Mouse (Mus musculus): ENCODE results near the gene Yeats2. TPM values are rescaled to one million over a fixed set of nuclear protein-coding genes. Genes with fewer than 3 reads are reported as not detected.

The Yeats2 gene
- polyA plus RNA-seq, 1 experiment, result not detected

DNA sequence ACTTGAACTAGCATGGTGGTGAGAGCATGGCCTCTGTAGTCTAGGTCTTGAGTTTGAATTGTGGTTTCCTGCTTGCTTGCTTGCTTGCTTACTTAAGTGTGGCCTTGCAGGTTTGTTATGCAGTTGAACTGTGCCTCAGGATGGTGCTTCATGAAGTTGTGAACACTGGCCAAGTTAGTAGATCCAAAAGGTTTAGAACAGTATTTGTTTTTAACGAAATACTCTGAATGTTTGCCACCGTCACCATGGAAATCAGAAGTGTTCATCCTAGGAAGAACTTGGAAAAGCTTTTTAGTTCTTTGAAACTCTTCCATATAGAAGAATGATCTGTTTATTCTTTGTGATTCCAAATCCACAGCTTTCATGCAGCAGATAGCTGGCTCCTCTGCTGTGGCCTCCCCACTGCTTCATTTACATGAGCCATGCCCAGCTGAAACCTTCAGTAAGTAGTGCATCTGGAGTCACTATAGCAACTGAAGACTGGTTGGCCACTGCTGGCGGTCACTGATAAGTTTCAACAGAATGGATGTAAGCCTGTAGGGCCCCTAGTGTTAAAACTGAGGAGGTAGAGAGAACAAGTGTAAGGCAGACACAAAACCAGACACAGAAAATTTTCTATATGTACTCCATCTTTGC lies 28.7 kb downstream of the Yeats2 start:
- Histone ChIP-seq H3K4me3 (ENCODE audit: insufficient read depth, low read depth, low read length) (no peak overlapping the region), H3K4me1 (ENCODE audit: control insufficient read depth, insufficient read depth, low read length) (no peaks in the 10 kb centered on the region), H3K27ac (ENCODE audit: insufficient read depth, low read depth, low read length) (no peak overlapping the region)
- 44% methylated on average over 3 of the region's 3 CpGs for WGBS
- TF ChIP-seq CTCF (IDR thresholded peaks at IDR 0.05; ENCODE audit: insufficient read depth, low read depth, low read length) (no peak), POLR2A (IDR thresholded peaks at IDR 0.05; ENCODE audit: insufficient read depth, low read depth, low read length) (no peak)

- TF ChIP-seq CTCF (IDR thresholded peaks at IDR 0.05; ENCODE audit: insufficient read depth, low read depth, low read length) (no peak), POLR2A (IDR thresholded peaks at IDR 0.05; ENCODE audit: insufficient read depth, low read depth, low read length) (no peak)
- Histone ChIP-seq H3K4me1 (ENCODE audit: control insufficient read depth, insufficient read depth, low read length) (0 out of 2 replicates have a peak, but pooled peaks cover 3% of the 10 kb centered on the region), H3K4me3 (ENCODE audit: insufficient read depth, low read depth, low read length) (no peak overlapping the region), H3K27ac (ENCODE audit: insufficient read depth, low read depth, low read length) (no peak overlapping the region)
- WGBS, result 78% methylated on average over 23 of the region's 23 CpGs
Observed at GRCm38 (mm10) chr16:20179406-20180175, 38.7 kb downstream of the Yeats2 start.

GRCm38 (mm10) chr16:20185368-20185767 lies 44.5 kb downstream of the Yeats2 start:
- WGBS, result 47% methylated on average over 2 of the region's 2 CpGs
- no peak overlapping the region for H3K27ac ChIP-seq (ENCODE audit: insufficient read depth, low read depth, low read length)
- H3K4me3 ChIP-seq (ENCODE audit: insufficient read depth, low read depth, low read length), result no peak overlapping the region
- H3K4me1 ChIP-seq (ENCODE audit: control insufficient read depth, insufficient read depth, low read length), result no peaks in the 10 kb centered on the region
- TF ChIP-seq POLR2A (IDR thresholded peaks at IDR 0.05; ENCODE audit: insufficient read depth, low read depth, low read length) (no peak), CTCF (IDR thresholded peaks at IDR 0.05; ENCODE audit: insufficient read depth, low read depth, low read length) (no peak)

GRCm38 (mm10) chr16:20191161-20191882 lies 50.5 kb downstream of the Yeats2 start:
- H3K4me1 ChIP-seq (ENCODE audit: control insufficient read depth, insufficient read depth, low read length), result no peaks in the 10 kb centered on the region
- 93% methylated on average over 3 of the region's 3 CpGs for WGBS
- H3K27ac ChIP-seq (ENCODE audit: insufficient read depth, low read depth, low read length), result no peak overlapping the region
- H3K4me3 ChIP-seq (ENCODE audit: insufficient read depth, low read depth, low read length), result no peak overlapping the region
- no peak for TF ChIP-seq CTCF (IDR thresholded peaks at IDR 0.05; ENCODE audit: insufficient read depth, low read depth, low read length)
- no peak for TF ChIP-seq POLR2A (IDR thresholded peaks at IDR 0.05; ENCODE audit: insufficient read depth, low read depth, low read length)

DNA sequence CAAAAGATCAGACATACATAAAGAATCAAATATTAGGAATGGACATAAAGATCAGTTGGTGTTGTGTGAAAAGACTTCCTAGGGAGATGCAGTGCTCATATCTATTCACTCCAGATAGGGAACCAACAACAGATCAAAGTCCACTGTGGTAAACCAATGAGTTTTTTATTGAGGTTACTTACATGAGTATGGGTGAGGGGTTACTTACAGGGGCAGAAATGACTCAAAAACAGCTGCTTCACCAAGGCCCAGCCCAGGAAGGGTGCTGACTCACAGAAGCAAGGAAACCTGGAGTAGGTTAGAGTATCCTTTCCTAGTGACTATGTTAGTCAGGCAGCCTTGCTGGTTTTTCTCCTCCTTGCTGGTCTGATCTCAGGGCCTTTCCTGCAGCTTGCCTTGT lies 51.2 kb downstream of the Yeats2 start:
- TF ChIP-seq CTCF (IDR thresholded peaks at IDR 0.05; ENCODE audit: insufficient read depth, low read depth, low read length), result no peak
- no peak for TF ChIP-seq POLR2A (IDR thresholded peaks at IDR 0.05; ENCODE audit: insufficient read depth, low read depth, low read length)

GRCm38 (mm10) chr16:20195546-20195945 lies 54.7 kb downstream of the Yeats2 start:
- 96% methylated on average over 3 of the region's 3 CpGs for WGBS
- TF ChIP-seq POLR2A (IDR thresholded peaks at IDR 0.05; ENCODE audit: insufficient read depth, low read depth, low read length) (no peak), CTCF (IDR thresholded peaks at IDR 0.05; ENCODE audit: insufficient read depth, low read depth, low read length) (no peak)
- Histone ChIP-seq H3K27ac (ENCODE audit: insufficient read depth, low read depth, low read length) (no peak overlapping the region), H3K4me3 (ENCODE audit: insufficient read depth, low read depth, low read length) (no peak overlapping the region), H3K4me1 (ENCODE audit: control insufficient read depth, insufficient read depth, low read length) (no peaks in the 10 kb centered on the region)

More for the DNA sequence above, 51.2 kb downstream of the Yeats2 start:
- Histone ChIP-seq H3K4me1 (ENCODE audit: control insufficient read depth, insufficient read depth, low read length) (no peaks in the 10 kb centered on the region), H3K27ac (ENCODE audit: insufficient read depth, low read depth, low read length) (no peak overlapping the region), H3K4me3 (ENCODE audit: insufficient read depth, low read depth, low read length) (no peak overlapping the region)

DNA sequence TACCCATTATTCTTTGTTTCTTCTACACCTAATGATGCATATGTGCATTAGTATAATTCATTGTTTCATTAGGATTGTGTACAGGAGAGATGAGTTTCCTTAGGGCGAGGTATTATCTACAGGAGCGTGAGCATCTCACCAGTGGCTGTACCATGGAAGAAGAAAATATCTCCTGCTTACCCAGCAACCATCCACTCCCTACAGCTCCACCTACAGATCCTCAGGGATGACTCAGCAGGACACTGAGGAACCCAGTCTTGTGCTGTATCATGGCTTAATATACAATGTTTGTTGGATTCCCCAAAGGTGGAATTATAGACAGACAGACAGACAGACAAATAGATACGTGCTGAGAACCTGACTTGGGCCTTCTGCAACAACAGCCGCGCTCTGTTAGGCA lies 56.1 kb downstream of the Yeats2 start:
- 84% methylated on average over 5 of the region's 5 CpGs for WGBS
- H3K4me1 ChIP-seq (ENCODE audit: control insufficient read depth, insufficient read depth, low read length), result no peaks in the 10 kb centered on the region

GRCm38 (mm10) chr16:20199501-20200201 lies 58.8 kb downstream of the Yeats2 start:
- 88% methylated on average over 5 of the region's 5 CpGs for WGBS
- Histone ChIP-seq H3K4me1 (ENCODE audit: control insufficient read depth, insufficient read depth, low read length) (no peaks in the 10 kb centered on the region), H3K27ac (ENCODE audit: insufficient read depth, low read depth, low read length) (no peak overlapping the region), H3K4me3 (ENCODE audit: insufficient read depth, low read depth, low read length) (no peak overlapping the region)
- no peak for TF ChIP-seq POLR2A (IDR thresholded peaks at IDR 0.05; ENCODE audit: insufficient read depth, low read depth, low read length)
- no peak for TF ChIP-seq CTCF (IDR thresholded peaks at IDR 0.05; ENCODE audit: insufficient read depth, low read depth, low read length)

More for the DNA sequence above, 56.1 kb downstream of the Yeats2 start:
- Histone ChIP-seq H3K4me3 (ENCODE audit: insufficient read depth, low read depth, low read length) (no peak overlapping the region), H3K27ac (ENCODE audit: insufficient read depth, low read depth, low read length) (no peak overlapping the region)
- TF ChIP-seq CTCF (IDR thresholded peaks at IDR 0.05; ENCODE audit: insufficient read depth, low read depth, low read length) (no peak), POLR2A (IDR thresholded peaks at IDR 0.05; ENCODE audit: insufficient read depth, low read depth, low read length) (no peak)
